Mouse (Mus musculus) urinary bladder, postnatal 10 days (tissue): ENCODE measurements around the gene Klk4.

Source experiments
- DNase-seq: peaks from one replicate; pipeline ENCODE4 v3.0.0; 2022; ENCODE audit warnings: low spot score

The Klk4 gene

DNA sequence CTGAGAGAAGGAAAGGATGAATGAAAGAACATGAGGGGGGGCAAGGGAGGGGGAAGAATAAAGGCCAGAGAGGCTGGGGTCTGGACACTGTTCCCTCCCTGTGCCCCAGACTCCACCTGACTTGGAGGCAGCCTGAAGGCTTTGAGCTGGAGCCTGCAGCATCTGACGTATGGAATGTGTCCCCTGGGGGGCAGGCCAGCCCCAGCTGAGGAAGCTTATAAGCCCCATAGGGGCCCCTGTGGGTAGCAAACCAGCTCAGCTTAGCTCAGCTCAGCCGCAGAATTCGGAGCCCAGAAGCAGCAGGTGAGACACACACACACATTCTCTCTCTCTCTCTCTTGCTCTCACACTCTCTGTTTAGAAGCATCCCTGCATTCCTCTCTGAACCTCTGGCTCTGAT is at the start of gene Klk4:
TSS of gene Klk4 (plus strand) at position 249 of the 400 bp plus-strand sequence.
- no peak for DNase-seq

DNA sequence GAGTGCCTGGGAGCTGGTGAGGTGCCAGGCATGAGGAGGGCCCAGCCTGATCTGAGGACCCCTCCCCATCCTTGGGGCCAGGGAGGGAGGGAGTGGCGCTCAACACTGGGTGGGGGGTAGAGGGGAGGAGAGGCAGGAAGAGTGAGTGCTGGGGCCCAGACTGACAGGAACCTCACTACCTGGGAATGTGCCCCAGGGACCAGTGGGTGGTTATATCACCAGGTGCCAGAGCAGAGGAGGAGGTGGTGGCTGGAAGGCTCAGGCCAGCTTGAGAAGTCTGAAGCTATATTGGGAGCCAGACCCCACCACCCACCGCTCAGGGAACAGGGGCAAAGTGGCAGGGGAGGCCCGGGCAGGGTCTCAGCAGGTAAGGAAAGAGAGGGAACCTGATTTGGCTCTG is 39.3 kb upstream of the Klk4 start, which contains the start of gene Klk5:
TSS of gene Klk5 (plus strand) at position 271 of the 400 bp plus-strand sequence.
- DNase-seq = no peak

DNA sequence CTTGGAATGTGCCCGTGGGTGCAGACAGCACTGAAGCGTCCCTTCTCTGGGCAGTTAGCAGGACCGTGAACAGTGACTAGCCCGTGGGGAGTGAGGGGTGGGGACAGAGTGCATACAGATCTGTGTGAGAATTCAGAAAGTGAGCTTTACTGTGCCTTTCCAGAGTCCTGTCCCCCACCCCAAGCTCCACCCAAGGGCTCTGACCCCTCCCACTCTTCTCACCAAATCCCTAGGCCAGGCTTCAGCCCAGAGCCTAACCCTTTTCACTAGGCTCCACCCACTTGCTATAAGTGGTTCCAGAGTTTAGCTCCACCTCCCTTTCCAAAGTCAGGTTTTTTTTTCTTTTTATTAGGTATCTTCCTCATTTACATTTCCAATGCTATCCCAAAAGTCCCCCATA is 37.2 kb upstream of the Klk4 start:
- DNase-seq = no peak

DNA sequence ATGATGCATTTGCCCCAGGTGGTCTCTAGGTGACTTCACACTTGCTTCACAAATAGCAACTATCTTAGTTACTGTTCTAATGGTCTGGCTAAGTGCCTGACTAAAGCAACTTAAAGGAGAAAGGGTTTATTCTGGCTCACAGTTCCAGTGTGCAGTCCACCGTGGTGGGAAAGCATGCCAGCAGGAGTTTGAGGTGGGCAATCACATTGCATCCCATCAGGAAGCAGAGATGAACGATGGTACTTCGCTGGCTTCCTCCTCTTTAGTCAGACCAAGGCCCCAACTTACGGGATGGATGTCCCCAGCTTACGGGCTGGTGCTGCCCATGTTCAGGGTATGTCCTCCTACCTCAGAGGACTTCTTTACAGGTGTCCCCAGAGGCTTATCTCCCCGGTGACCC is 29.3 kb upstream of the Klk4 start:
- DNase-seq = no peak

DNA sequence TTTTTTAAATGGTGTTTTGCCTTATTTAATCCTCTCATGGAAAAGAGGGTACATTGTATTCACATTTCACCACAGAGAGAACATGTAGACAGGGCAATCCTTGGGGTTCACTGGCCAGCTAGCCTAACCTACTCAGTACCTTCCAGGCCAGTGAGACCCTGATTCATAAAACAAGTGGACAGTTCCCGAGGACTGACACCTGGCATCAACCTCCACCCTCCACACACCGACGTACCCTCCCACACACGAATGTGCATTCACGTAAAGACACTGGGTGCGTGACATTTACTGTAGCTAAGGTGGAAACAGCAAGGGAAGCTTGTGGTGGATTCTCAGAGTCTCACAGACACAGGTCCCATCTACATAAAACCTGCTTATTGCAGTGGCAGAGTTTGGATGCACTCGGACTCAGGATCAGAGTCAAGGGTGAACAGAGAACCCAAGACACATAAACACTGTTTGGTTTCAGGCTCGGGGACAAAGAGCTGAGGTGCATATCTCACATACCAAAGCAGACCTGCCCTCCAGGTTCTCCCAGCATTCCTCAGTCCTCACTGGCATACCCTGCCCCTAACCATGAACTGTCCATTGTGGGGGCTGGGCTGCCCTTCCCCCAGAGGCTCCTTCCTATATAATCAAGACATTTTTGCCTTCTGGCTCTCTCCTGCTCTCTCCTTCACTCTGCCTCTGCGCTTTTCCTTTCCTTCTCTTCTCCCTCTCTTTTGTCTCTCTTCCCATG is 26.1 kb upstream of the Klk4 start:
- DNase-seq = no peak

DNA sequence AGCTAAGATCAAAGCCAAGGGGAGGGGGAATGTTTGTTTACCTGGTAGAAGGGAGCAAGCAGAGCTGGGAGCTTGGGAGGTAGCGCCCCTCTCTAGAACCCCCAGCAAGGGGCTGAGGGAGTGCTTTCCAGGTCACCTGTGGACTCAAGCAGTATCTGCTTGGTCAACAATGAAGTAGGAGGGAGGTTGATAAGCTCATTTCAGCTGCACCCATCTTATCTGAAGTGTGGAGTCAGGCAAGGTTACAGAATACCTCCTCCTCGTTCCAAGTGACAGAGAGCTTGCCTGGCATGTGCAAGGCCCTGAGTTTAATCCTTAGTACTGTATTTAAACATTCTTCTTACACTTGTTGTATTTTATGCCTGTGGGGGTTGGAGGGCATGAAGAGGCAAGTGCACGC is 25.3 kb upstream of the Klk4 start:
- no peak for DNase-seq

DNA sequence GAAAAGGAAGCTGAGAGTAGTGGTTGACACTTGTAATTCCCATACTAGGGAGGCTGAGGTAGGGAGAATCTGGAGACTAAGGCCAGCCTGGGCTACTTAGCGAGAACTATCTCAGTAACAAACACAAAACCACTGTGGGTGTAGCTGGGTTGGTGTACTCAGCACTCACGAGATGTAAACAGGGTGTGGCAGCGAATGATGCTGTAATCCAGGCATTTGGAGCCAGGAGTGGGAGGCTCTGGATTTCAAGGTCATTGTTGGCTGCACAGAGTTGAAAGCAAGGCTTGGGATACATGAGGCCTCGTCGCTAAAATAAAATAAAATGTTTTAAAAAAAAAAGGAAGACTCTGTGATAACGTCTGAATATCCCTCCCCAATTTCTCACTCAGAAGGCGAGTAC is 24.7 kb upstream of the Klk4 start:
- no peak for DNase-seq

DNA sequence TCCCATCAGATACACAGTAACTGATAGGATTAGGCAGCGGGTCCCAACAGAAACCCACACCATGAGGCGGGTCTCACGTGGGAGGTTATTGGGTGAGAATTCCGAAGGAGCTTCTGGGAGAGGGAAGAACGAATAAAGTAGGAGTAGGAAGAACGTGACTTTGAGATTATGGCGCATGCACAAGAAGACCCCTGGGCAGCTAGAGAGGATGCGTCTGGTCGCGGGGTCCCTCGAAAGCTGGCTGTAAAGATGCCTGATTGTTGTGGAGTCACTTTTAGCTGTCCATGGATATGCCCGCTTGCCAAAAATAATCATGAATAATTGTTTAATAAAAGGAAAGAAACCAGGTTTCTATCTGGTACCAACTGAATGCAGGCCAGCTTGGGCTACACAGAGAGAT is 23.5 kb upstream of the Klk4 start:
- no peak for DNase-seq

DNA sequence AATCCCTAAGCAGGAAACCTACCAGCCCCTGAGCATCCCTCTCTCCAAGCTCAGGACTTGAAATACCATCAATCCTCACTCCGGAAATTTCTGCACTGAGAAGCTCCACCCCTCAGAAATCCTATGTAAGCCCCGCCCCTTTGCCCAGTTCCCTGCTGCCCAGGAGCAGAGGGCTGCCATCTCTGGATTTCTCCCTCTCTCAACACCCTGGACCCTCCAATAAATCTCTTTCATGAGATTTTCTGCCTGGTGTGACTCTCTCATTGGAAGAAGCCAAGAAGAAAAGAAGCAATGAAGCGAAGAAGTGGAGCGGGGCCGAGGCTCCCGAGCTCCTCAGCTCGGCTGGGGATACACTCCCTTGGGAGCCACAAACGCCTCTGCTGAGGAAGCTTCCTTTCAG is 20.5 kb upstream of the Klk4 start:
- DNase-seq = no peak

DNA sequence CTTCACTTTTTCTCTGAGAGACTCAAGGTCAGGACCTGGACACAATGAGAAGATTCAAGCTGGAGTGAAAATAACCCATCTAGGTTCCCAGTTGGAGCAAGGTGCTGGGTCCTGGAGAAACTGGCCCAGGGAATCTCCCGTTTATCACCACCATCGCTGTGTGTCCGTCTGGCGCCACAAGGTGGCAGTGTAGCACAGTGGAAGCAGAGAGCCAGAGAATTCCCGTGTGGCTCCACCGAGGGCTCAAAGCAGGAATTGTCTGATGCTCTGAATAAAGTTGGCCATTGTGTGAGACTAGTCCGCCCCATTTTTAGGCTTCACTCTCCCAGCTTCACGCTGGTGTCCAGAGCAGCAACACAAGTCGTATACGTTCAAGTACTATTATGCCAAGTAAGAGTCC is 7.7 kb upstream of the Klk4 start:
- peak; percentile 29 for DNase-seq

DNA sequence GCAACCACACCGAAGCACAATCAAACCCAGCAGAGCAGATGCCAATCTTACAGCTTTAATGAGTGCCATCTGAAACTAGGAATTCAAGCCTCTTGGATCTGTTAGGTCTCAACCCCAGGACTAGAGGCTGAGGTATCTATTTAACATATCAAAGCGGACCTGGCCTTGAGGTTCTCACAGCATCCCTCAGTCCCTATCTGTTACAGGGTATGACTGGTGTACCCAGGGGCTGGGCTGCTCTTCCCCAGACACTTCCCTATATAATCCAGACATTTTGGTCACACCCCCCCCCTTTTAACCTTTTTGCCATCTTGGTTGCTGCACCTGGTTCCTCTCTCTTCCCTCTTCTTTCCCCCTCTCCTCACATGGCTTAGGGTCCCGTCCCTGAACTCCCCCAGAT is 7.3 kb upstream of the Klk4 start:
- no peak for DNase-seq

DNA sequence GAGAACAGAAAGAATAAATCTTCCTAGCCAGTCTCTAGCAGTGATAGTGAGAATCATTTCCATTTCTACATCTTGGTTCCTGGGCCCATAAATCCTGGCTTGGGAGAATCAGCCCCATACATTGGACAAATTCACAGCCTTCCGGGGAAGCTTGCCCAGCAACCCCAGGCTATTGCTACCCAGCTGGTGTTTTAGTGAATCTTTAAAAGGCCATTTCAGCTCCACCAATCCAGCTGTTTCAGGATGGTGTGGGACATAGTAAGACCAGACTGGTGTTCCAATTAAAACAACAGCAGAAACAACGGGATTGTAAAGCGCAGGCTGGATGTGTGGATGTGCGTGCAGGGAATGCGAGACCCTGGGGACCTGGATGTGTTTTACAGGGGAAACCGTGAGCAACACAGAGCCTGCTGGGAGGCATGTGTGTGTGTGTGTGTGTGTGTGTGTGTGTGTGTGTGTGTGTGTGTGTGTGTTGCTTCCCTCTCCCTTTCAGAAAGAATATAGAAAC is 6.0 kb upstream of the Klk4 start:
- no peak for DNase-seq

DNA sequence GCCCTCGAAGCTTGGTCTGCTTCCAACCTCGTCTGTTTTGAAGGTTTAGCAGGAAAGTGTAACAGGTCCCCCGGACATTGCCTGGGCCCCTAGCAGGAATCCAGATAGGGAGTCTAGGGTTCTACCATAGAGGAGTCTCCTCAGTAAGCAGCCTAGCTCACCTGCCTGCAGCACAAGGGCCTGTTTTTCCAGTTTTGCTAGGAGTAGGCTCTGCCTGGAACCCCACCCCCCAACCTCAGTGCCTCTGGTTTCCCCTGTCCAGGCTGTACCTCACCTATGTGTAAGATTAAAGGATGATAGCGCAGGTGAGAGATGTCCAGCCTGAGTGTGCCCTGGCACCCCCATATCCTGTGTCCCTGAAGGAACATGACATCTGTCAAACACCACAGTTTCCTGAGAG is 4.5 kb upstream of the Klk4 start:
- DNase-seq = no peak

DNA sequence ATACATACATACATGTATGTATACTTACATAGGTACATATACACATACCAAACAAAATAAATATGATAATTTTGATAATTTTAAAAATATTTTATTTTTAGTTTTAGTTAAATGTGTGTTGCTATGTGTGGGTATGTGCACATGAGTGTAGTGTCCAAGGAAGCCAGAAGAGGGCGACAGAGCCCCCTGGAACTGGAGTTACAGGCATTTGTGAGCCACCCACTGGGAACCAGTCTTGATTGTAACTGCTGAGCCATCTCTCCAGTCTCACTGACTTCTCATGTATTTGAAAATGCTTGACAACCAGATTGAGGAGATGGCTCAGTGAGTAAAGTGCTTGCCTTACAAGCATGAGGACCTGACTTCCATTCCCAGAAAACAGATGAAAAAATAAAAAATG is 2.7 kb upstream of the Klk4 start:
- DNase-seq = no peak

DNA sequence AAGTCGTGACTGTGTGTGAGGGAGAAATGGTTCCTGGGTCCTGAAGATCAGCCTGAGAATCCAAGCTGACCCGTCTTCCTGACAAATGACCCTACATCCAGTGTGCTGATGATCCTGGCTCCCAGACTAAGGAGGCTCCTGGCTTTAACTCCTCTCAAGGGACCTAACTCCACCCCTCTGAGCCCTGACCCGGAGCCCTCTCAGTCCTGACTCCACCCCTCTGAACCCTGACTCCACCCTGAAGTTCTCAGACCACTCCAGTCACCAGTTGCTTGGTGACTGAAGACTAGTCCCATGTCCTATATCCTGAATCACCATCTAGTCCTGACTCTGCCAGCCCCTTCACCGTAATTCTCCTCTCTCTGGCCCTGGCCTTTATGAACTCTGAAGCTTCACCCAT is 1.4 kb downstream of the Klk4 start:
- DNase-seq = no peak

DNA sequence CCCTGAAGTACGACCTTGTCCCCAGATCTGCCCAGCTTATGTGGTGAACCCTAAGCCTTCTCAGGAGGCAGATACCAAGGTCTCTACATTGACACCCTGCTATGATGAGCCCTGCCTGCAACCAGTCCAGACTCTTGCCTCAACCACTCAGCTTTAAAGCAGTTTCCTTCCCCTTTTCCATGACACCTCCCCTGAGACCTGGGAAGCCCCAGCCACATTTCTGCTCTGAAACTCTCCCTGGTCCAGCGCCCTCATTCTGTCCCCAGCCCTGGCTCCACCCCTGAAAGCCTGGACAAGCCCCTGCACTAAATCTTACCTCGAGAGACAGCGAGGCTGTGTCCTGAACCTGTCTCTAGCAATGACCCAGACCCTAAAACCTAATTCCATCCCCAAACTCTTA is 1.9 kb downstream of the Klk4 start:
- DNase-seq = no peak

DNA sequence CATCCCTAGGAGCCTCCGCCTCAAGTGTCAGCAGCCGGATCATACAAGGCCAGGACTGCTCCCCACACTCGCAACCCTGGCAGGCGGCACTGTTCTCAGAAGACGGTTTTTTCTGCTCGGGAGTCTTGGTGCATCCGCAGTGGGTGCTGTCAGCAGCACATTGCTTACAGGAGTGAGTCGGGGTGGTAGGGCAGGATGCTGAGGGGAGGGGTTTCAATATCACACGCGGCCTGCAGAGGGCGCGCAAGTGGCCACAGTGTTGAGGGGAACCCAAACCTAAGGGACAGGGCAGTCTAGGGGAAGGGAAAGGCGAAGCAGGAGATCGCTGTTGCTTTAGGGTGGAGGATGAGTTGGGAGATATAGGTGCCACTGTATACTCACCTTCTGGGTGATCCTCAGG is 2.6 kb downstream of the Klk4 start:
- DNase-seq = no peak

DNA sequence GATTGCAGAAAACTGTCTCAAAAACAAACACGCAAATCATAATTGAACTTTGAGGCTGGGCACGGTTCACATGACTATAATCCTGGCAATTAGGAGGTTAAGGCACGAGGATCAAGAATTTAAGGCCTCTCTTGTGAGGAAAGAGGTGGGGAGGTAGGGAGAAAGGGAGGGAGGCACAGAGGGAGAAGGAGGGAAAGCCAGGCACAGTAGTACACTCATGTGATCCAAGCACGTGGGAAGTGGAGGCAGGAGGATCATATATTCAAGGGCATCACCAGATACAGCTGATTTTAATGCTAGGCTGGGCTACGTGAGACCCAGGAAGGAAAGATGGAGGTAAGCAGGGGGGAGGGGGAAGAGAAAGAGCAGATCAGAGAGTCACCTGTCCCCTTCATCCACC is 10.4 kb downstream of the Klk4 start:
- DNase-seq = no peak

DNA sequence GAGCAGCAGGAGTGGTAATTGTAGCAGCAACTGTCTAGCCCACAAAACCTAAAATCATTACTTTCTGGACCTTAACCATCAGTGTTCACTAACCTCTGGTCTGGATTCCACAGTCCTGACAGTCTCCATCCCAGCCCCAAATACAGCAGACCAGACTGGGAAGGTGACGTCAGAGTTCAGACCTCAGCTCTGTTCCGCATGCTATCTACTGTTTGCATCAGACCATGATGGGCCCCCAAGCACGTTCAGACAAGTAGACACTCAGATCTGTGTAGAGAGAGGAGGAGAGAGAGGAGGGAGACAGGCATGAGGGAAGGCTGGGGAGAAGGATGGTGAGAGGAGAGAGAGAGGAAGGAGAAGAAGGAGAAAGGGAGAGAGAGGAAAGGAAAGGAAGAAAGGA is 10.8 kb downstream of the Klk4 start:
- no peak for DNase-seq

DNA sequence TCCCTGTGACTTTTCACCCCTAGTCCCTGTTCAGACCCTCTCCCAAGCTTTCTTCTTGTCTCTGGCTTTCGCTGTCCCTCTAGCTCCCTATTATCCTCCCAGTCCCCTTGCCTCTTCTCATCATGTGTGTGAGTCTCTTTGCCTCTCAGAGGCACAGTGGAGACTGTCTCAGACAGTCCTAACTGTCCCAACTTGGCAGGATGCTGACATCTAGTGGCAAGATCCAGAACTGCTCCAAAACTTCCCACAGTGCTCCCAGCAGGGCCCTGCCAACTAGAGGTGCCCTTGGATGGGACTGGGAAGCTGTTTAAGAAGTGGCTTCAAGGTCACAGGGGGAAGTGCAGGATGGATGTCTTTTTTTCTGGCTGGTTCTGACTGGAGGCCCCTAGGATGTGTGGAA is 13.9 kb downstream of the Klk4 start:
- peak; percentile 63 for DNase-seq

DNA sequence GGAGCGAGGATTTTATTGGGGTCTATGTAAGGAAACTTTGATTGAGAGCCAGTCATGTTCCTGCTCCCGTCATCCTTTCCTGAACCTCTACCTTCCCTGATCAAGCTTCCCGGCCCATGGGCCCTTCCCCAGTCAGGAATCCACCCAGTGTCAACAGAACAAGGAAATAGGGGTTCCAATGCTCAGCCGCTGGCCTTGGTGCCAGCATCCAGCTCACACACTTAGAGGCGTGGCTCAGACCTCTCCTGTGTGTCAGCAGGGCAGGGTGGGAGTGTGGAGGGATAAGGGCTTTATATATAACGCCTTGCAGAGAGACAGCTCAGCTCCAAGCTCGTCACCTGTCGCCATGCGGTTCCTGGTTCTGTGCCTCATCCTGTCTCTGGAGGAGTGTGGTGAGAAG is 33.9 kb downstream of the Klk4 start:
- DNase-seq = no peak

DNA sequence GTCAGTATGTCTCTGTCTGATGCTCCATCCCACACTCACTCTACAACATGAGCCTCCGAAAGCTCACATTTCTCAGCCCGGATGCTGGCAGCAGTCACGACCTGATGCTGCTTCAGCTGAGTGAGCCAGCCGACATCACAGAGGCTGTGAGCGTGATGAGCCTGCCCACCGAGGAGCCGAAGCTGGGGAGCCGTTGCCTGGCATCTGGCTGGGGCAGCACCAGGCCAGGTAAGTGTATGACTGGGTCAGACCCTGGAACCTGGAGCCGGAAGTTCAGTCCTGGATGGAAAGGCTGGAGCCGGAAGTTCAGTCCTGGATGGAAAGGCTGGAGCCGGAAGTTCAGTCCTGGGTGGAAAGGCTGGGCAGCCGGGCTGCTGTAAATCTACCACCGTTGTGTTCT is 37.5 kb downstream of the Klk4 start:
- DNase-seq = no peak

DNA sequence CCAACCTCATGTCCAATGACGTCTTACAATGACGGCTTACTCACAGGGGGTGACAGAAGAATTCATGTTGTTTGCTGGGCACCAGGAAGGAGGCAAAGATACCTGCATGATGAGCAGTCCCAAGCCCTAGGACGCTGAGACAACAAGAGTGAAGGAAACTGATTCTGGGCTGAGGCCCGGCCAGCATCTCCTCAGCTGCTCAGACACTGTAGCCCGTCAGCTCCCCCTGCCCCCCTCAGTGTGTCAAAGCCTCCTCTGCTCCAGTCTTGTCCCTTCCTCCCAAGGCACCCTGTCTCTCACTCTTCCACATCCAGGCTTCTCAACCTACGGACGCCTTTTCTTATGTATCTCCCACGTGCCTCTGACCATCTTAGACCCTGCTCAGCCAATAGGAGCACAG is 37.9 kb downstream of the Klk4 start:
- no peak for DNase-seq
